Mouse (Mus musculus) myocyte (in vitro differentiated cells): ENCODE measurements around the gene Olfr97. TPM values are rescaled to one million over a fixed set of nuclear protein-coding genes. Genes with fewer than 3 reads are reported as not detected.

Experiments used
- H3K27me3 ChIP-seq: one replicate; pipeline ENCODE4 v1.6.1; 2011; ENCODE audit not compliant: control insufficient read depth, insufficient read depth, insufficient read length
- H3K36me3 ChIP-seq: one replicate; pipeline ENCODE4 v1.6.1; 2011; ENCODE audit not compliant: control insufficient read depth, insufficient read depth
- H3K4me2 ChIP-seq: one replicate; pipeline ENCODE4 v1.6.1; 2011; ENCODE audit warnings: low read depth, control low read depth
- H3K4me3 ChIP-seq: one replicate; pipeline ENCODE4 v1.5.1; 2011; ENCODE audit warnings: mild to moderate bottlenecking, control low read depth, moderate library complexity
- H3K79me2 ChIP-seq: one replicate; pipeline ENCODE4 v1.6.1; 2011; ENCODE audit not compliant: control insufficient read depth, insufficient read depth
- H3ac ChIP-seq: one replicate; pipeline ENCODE4 v1.6.1; 2011; ENCODE audit not compliant: control insufficient read depth, insufficient read length
- CEBPB ChIP-seq: IDR thresholded peaks from 2 replicates; pipeline ENCODE4 v1.6.1; 2011; ENCODE audit warnings: mild to moderate bottlenecking, moderate library complexity; ENCODE audit not compliant: poor library complexity, insufficient read depth, severe bottlenecking
- E2F4 ChIP-seq: IDR thresholded peaks from one replicate; pipeline ENCODE4 v1.6.1; 2011; ENCODE audit warnings: mild to moderate bottlenecking, control low read depth, moderate library complexity; ENCODE audit not compliant: insufficient read depth
- MAX ChIP-seq: IDR thresholded peaks from one replicate; pipeline ENCODE4 v1.6.1; 2011; ENCODE audit warnings: low read depth, mild to moderate bottlenecking, control low read depth
- MYOD1 ChIP-seq, 3 experiments: IDR thresholded peaks; one replicate each; pipeline ENCODE4 v1.6.1; 2011; ENCODE audit warnings: control low read depth in 2 of 3, low read depth in 2 of 3, mild to moderate bottlenecking in 2 of 3, moderate library complexity in 1 of 3; ENCODE audit not compliant: insufficient read length in 2 of 3, control insufficient read depth in 1 of 3
- MYOG ChIP-seq, 3 experiments: IDR thresholded peaks; one replicate each; pipeline ENCODE4 v1.6.1; 2011; ENCODE audit warnings: control low read depth in 2 of 3, low read depth in 2 of 3, mild to moderate bottlenecking in 2 of 3; ENCODE audit not compliant: insufficient read length in 2 of 3, control insufficient read depth in 1 of 3, insufficient read depth in 1 of 3
- POLR2A ChIP-seq: IDR thresholded peaks from one replicate; pipeline ENCODE4 v1.6.1; 2011; ENCODE audit warnings: low read depth, mild to moderate bottlenecking, control low read depth, moderate library complexity; ENCODE audit not compliant: insufficient read length
- POLR2AphosphoS2 ChIP-seq: IDR thresholded peaks from one replicate; pipeline ENCODE4 v1.6.1; 2011; ENCODE audit warnings: low read depth, control low read depth; ENCODE audit not compliant: insufficient read length
- REST ChIP-seq: IDR thresholded peaks from one replicate; pipeline ENCODE4 v1.6.1; 2011; ENCODE audit warnings: mild to moderate bottlenecking, control low read depth, moderate library complexity; ENCODE audit not compliant: insufficient read depth, insufficient read length
- SRF ChIP-seq: IDR thresholded peaks from one replicate; pipeline ENCODE4 v1.6.1; 2011; ENCODE audit warnings: low read depth; ENCODE audit not compliant: control insufficient read depth, insufficient read length
- TCF12 ChIP-seq: IDR thresholded peaks from one replicate; pipeline ENCODE4 v1.6.1; 2011; ENCODE audit warnings: mild to moderate bottlenecking, control low read depth; ENCODE audit not compliant: poor library complexity, insufficient read depth, severe bottlenecking
- TCF3 ChIP-seq: IDR thresholded peaks from one replicate; pipeline ENCODE4 v1.6.1; 2011; ENCODE audit warnings: low read depth, control low read depth; ENCODE audit not compliant: insufficient read length
- USF1 ChIP-seq: IDR thresholded peaks from one replicate; pipeline ENCODE4 v1.6.1; 2011; ENCODE audit warnings: low read depth, mild to moderate bottlenecking, control low read depth, moderate library complexity
- polyA plus RNA-seq: library from polyadenylated mRNA; unstranded; fragments of >200 nt; fragmentation: generic; extraction: Trizol; gene quantifications from one replicate; pipeline ENCODE4 v1.2.1, GENCODE M21; 2012; ENCODE audit warnings: missing spikeins

Olfr97 gene
- polyA plus RNA-seq, 1 experiment, result not detected

DNA sequence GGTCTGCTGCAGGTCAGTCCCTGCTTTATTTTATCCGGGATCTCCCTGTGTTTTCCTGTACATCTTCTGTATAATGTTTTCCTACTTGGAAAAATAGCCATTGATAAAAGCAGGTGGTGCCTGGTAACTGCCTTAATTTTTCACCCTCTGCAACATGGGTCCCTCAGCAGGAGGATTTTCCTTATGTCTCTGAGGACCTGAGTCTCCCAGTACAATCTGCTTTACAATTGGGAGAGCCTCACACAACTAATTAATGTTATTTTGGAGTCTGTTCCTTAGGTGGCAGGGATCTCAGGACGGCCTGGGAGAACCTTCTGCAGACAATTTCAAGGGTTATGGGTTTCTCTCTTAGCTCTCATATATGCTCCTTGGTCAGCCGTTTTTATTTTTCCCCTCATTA is 24.1 kb downstream of the Olfr97 start, which contains the start of gene Olfr95:
TSS of gene Olfr95 (minus strand) at position 101 of the 400 bp plus-strand sequence.
- H3K4me2 ChIP-seq, result no peak within 1 kb of the TSS
- no peaks in the 10 kb centered on the region for H3K79me2 ChIP-seq
- H3K4me3 ChIP-seq, result no peak within 1 kb of the TSS
- H3ac ChIP-seq, result no peak within 1 kb of the TSS
- H3K27me3 ChIP-seq, result peaks cover 10% of the 10 kb centered on the region
- no peaks in the 10 kb centered on the region for H3K36me3 ChIP-seq
- no peak for TF ChIP-seq TCF3
- TF ChIP-seq SRF, result no peak
- TF ChIP-seq USF1, result no peak
- no peak for TF ChIP-seq REST
- TF ChIP-seq CEBPB, result no peak
- no peak for TF ChIP-seq MYOG (IDR thresholded peaks at IDR 0.05; ENCODE audit: control insufficient read depth in 1 of 3, insufficient read depth in 1 of 3, insufficient read length in 2 of 3, low read depth in 2 of 3)
- no peak for TF ChIP-seq MYOD1 (IDR thresholded peaks at IDR 0.05; ENCODE audit: control insufficient read depth in 1 of 3, insufficient read length in 2 of 3, low read depth in 2 of 3)
- TF ChIP-seq POLR2AphosphoS2, result no peak
- no peak for TF ChIP-seq MAX
- no peak for TF ChIP-seq E2F4
- TF ChIP-seq TCF12, result no peak
- no peak for TF ChIP-seq POLR2A

- Histone ChIP-seq H3K4me3 (no peak overlapping the region), H3K4me2 (no peak overlapping the region), H3ac (no peak overlapping the region), H3K36me3 (no peaks in the 10 kb centered on the region), H3K79me2 (no peaks in the 10 kb centered on the region), H3K27me3 (peaks cover 10% of the 10 kb centered on the region)
- TF ChIP-seq MYOD1 (IDR thresholded peaks at IDR 0.05; ENCODE audit: control insufficient read depth in 1 of 3, insufficient read length in 2 of 3, low read depth in 2 of 3) (no peak), MYOG (IDR thresholded peaks at IDR 0.05; ENCODE audit: control insufficient read depth in 1 of 3, insufficient read depth in 1 of 3, insufficient read length in 2 of 3, low read depth in 2 of 3) (no peak), SRF (no peak), POLR2A (no peak), TCF3 (no peak), POLR2AphosphoS2 (no peak), E2F4 (no peak), USF1 (no peak), CEBPB (no peak), TCF12 (no peak), REST (no peak), MAX (no peak)
Observed at GRCm38 (mm10) chr17:37210884-37211768, 26.0 kb downstream of the Olfr97 start.

GRCm38 (mm10) chr17:37203917-37204236 is 33.3 kb downstream of the Olfr97 start:
- Histone ChIP-seq H3K4me3 (no peak overlapping the region), H3ac (no peak overlapping the region), H3K4me2 (no peak overlapping the region), H3K36me3 (no peaks in the 10 kb centered on the region), H3K79me2 (no peaks in the 10 kb centered on the region), H3K27me3 (no peaks in the 10 kb centered on the region)
- TF ChIP-seq SRF (no peak), TCF12 (no peak), MYOG (IDR thresholded peaks at IDR 0.05; ENCODE audit: control insufficient read depth in 1 of 3, insufficient read depth in 1 of 3, insufficient read length in 2 of 3, low read depth in 2 of 3) (no peak), POLR2A (no peak)

GRCm38 (mm10) chr17:37203206-37203916 is 33.8 kb downstream of the Olfr97 start:
- H3K36me3 ChIP-seq, result no peaks in the 10 kb centered on the region
- H3K4me2 ChIP-seq, result no peak overlapping the region
- no peaks in the 10 kb centered on the region for H3K79me2 ChIP-seq
- H3ac ChIP-seq, result no peak overlapping the region
- TF ChIP-seq MAX (no peak), SRF (no peak), POLR2A (no peak), REST (no peak), MYOG (IDR thresholded peaks at IDR 0.05; ENCODE audit: control insufficient read depth in 1 of 3, insufficient read depth in 1 of 3, insufficient read length in 2 of 3, low read depth in 2 of 3) (no peak), E2F4 (no peak), CEBPB (no peak), MYOD1 (IDR thresholded peaks at IDR 0.05; ENCODE audit: control insufficient read depth in 1 of 3, insufficient read length in 2 of 3, low read depth in 2 of 3) (no peak)
- no peaks in the 10 kb centered on the region for H3K27me3 ChIP-seq
- H3K4me3 ChIP-seq, result no peak overlapping the region
